Mouse (Mus musculus) cerebellum, adult 2 months (tissue): ENCODE results near the gene Tgfb2. TPM values are rescaled to one million over a fixed set of nuclear protein-coding genes. Genes with fewer than 3 reads are reported as not detected.

ENCODE experiments used
- DNase-seq, 2 experiments: peaks; one replicate each; pipeline ENCODE4 v3.0.0; 2021
- H3K27ac ChIP-seq: fragments of 200-500 bp; 2 replicates; pipeline ENCODE4 v1.5.1; 2012; ENCODE audit warnings: low read length, control low read depth, inconsistent platforms; ENCODE audit not compliant: insufficient read depth
- H3K27me3 ChIP-seq: fragments of 200-500 bp; 2 replicates; pipeline ENCODE4 v1.6.1; 2012; ENCODE audit warnings: inconsistent platforms, mild to moderate bottlenecking, low read length, moderate library complexity; ENCODE audit not compliant: control insufficient read depth, insufficient read depth
- H3K4me1 ChIP-seq: fragments of 200-500 bp; 2 replicates; pipeline ENCODE4 v1.6.1; 2011; ENCODE audit warnings: low read length; ENCODE audit not compliant: control insufficient read depth, insufficient read depth
- H3K4me3 ChIP-seq: fragments of 200-500 bp; replicated peaks from 2 replicates; pipeline ENCODE3; 2011; ENCODE audit warnings: mild to moderate bottlenecking, low read depth, low read length, control low read depth; ENCODE audit not compliant: insufficient read depth
- CTCF ChIP-seq: fragments of 200-500 bp; IDR thresholded peaks from 2 replicates; pipeline ENCODE4 v1.5.1; 2011; ENCODE audit warnings: low read depth, mild to moderate bottlenecking, control low read depth, low read length, moderate library complexity, borderline replicate concordance; ENCODE audit not compliant: insufficient read depth
- POLR2A ChIP-seq: fragments of 200-500 bp; IDR thresholded peaks from 2 replicates; pipeline ENCODE4 v1.6.1; 2011; ENCODE audit warnings: low read length, control low read depth, borderline replicate concordance; ENCODE audit not compliant: insufficient read depth
- whole genome bisulfite sequencing: fragments of 180-500 bp; shearing (Covaris S2); methylation state at CpG from one replicate; pipeline ENCODE4 v1.1.7; 2018; 5-methylcytosine and 5-hydroxymethylcytosine counted together
- polyA plus RNA-seq: library from polyadenylated mRNA; depleted of rRNA; stranded (reverse); fragments of >200 nt; gene quantifications from 2 replicates; pipeline ENCODE4 v1.2.3, GENCODE M21; 2012

Tgfb2 gene
- polyA plus RNA-seq, 1 experiment: 4.0 TPM

DNA sequence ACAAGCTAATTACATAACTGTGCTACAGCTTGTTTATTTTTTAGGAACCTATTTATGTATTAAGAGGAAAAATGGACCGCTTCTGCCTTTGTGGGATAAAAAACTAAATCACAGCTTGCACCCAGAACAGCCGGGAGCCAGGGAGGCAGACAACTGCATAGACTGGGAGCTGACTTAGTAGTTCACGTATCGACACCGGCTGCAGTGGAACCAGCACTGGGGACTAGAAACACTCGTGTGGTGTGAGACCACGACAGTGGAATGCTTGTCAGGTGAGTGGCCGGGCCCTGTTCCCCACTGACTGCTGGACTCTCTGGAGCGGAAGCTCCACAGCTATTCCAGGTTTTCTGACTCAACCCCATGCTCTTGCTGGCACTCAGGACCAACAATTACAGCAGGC lies 16.5 kb upstream of the Tgfb2 start:
- H3K4me1 ChIP-seq: no peaks in the 10 kb centered on the region
- no peak overlapping the region for H3K4me3 ChIP-seq
- H3K27ac ChIP-seq: no peak overlapping the region
- TF ChIP-seq CTCF: no peak
- no peak for TF ChIP-seq POLR2A
- no peaks in the 10 kb centered on the region for H3K27me3 ChIP-seq
- WGBS: 83% methylated on average over 9 of the region's 9 CpGs
- peak in 1 of 2 experiments; percentile 17 for DNase-seq

DNA sequence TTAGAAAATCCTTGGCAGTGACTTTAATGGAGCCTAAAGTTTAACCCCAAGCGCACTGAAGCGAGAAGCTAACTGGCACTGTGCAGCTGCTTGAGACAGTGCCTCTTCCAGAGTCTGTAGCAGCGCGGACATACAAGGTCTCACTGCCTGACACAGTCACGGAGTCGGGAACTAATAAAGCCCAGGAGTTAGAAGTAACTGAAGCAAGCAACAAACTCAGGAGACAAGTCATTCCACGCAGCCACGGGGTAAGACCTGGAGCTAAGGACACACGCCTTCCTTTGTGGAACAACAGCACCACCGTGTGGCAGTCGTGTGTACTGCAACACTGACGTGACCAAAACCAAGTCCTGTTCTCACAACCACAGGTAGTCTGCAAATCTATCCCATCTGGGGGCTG lies 16.1 kb upstream of the Tgfb2 start:
- no peaks in the 10 kb centered on the region for H3K4me1 ChIP-seq
- H3K27ac ChIP-seq: no peak overlapping the region
- peak; percentile 63 to 84 for DNase-seq
- H3K4me3 ChIP-seq: no peak overlapping the region
- TF ChIP-seq POLR2A (no peak), CTCF (peak; percentile 99)
- H3K27me3 ChIP-seq: no peaks in the 10 kb centered on the region
- 25% methylated on average over 12 of the region's 12 CpGs for WGBS

DNA sequence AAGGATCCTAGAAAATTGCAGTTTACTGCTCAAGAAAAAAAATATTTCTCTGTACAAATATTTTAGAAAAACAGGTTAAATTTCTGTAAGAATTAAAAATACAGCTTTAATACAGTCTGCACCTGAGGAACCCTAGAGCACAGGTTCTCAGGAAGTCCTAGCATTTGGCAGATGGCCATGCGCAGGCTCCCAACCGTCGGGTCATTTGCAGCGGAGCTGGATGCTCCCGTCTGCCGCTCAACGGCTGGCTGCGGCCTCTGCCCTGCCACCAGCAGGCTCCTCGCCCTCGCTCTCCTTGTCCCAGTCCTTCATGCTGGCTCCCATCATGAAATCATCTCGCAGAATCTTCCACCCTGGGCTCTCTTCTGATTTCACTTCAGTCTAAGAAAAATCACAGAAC lies 15.4 kb upstream of the Tgfb2 start:
- no peak overlapping the region for H3K27ac ChIP-seq
- TF ChIP-seq CTCF (no peak), POLR2A (no peak)
- 65% methylated on average over 11 of the region's 11 CpGs for WGBS
- H3K4me1 ChIP-seq: no peaks in the 10 kb centered on the region
- H3K27me3 ChIP-seq: no peaks in the 10 kb centered on the region
- DNase-seq: no peak
- no peak overlapping the region for H3K4me3 ChIP-seq

DNA sequence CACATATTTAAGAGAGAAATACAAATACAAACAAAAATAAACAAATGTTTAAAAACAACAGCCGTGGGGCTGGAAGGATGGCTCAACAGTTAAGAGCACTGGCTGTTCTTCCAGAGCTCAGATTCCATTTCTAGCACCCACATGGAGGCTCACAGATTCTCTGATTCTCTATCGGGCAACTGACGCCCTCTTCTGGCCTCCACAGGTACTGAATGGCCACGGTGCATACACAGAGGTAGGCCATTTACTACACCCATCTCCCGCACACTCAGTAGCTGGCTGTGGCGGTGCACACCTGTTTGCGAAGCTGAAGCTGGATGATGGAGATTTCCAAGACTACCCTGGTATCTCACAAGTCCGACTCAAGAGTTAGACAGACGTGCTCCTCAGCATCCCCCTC lies 13.9 kb upstream of the Tgfb2 start:
- Histone ChIP-seq H3K4me3 (no peak overlapping the region), H3K27ac (no peak overlapping the region), H3K4me1 (no peaks in the 10 kb centered on the region), H3K27me3 (no peaks in the 10 kb centered on the region)
- no peak for DNase-seq
- TF ChIP-seq POLR2A: no peak
- TF ChIP-seq CTCF: peak; percentile 33; the same call in 1 of the 2 replicates
- whole genome bisulfite sequencing: 94% methylated on average over 9 of the region's 9 CpGs

DNA sequence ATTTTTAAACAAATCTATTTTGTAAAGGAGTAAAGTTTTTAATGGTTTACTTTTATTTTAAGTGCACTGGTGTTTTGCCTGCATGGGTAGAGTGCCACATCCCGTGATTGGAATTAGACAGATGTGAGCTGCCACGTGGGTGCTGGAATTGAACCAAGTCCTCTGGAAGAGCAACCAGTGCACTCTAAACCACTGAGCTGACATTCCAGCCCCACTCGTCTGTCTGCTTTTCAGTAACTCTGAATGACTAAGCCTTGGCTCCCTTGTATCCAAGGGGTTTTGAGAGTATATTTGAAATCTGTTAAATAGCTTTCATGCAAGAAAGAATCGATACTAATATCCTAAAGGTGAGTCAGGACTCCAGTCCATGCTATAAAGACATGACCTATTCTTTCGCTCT lies 13.1 kb upstream of the Tgfb2 start:
- DNase-seq: no peak
- Histone ChIP-seq H3K4me3 (no peak overlapping the region), H3K27me3 (no peaks in the 10 kb centered on the region), H3K4me1 (no peaks in the 10 kb centered on the region), H3K27ac (no peak overlapping the region)
- TF ChIP-seq POLR2A: no peak
- no peak for TF ChIP-seq CTCF
- WGBS: 58% methylated on average over 5 of the region's 5 CpGs

DNA sequence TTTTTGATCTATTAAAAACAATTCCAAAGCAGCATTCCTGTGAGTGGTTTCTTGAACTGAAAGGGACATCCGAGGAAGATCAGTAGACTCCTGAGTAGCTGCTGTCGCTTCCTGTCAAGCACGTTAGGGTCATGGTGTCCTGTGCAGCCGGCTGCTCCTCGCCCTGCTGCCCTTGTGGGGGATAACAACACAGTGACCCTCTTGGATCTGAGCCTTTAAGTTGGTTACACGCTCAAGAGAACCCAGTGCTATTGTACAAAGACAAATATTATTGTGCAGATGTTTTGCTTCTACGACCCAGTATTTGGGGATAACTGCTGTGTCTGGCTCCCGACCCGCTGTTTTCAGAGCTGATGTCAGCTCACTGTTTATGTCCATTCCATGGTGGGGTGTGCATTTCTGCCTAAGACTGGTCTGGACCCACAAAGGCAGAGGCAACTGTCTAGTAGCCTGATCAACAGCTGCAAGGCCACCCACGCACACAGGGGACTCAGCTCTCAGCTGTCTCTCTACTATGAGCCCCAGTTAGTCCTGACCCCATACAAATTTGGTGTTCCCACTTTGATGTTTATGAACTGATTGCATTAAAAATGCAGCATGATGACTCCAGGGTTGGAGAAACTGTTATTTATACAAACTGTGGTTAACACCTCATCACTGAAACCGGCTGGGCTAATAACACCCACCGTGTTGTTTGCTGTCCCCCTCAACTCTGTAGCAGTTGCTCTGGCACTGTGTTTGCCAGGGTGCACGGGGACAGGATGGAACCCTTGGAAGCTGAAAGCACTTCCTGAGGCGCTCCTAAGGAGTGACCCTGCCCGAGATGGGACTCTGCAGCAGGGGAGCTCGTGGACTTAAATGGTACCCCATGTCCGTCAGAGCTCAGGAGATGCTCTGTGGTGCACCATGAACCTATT lies 9.4 kb upstream of the Tgfb2 start:
- 81% methylated on average over 17 of the region's 17 CpGs for WGBS
- no peak for DNase-seq
- H3K27me3 ChIP-seq: no peaks in the 10 kb centered on the region
- no peak overlapping the region for H3K4me3 ChIP-seq
- H3K27ac ChIP-seq: no peak overlapping the region
- no peaks in the 10 kb centered on the region for H3K4me1 ChIP-seq
- TF ChIP-seq POLR2A (no peak), CTCF (no peak)

DNA sequence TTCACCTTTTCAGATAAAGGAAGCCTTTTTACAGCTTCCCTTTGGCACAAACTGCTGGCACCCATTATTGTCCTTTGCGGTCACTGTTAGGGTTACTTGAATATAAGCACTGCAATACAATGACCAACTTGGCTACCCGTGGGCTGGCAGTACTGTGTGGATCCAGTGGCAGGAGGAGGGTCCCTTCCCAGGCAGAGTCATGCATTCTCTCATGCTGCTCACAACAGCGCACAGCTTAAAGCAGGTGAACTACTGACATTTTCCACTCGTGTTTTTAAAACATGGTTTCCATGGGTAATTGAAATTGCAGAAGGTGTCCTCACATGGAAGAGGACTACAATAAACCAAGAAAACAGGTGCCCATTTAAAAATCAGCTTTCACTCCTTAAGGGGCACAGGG lies 8.4 kb upstream of the Tgfb2 start:
- no peak for TF ChIP-seq CTCF
- no peak for TF ChIP-seq POLR2A
- no peak for DNase-seq
- no peaks in the 10 kb centered on the region for H3K27me3 ChIP-seq
- no peaks in the 10 kb centered on the region for H3K4me1 ChIP-seq
- 87% methylated on average over 4 of the region's 4 CpGs for WGBS
- H3K4me3 ChIP-seq: no peak overlapping the region
- H3K27ac ChIP-seq: no peak overlapping the region
